Mouse (Mus musculus) right cerebral cortex, postnatal 25 days (tissue): ENCODE measurements around the gene Saa4.
A peak's percentile ranks its signal among the peaks of the same experiment; 100 is the strongest.
"Not testable (repeated sequence)": the region's sequence is repeated elsewhere in the genome, so short reads cannot be mapped to it uniquely, and the experiment has no call there.

Source experiments
- DNase-seq: peaks from one replicate; pipeline ENCODE4 v3.0.0; 2022

The Saa4 gene

GRCm38 (mm10) chr7:46732458-46732857 lies at the start of gene Saa4:
Saa4 (minus strand) TSS chr7:46732603.
- DNase-seq = no peak

DNA sequence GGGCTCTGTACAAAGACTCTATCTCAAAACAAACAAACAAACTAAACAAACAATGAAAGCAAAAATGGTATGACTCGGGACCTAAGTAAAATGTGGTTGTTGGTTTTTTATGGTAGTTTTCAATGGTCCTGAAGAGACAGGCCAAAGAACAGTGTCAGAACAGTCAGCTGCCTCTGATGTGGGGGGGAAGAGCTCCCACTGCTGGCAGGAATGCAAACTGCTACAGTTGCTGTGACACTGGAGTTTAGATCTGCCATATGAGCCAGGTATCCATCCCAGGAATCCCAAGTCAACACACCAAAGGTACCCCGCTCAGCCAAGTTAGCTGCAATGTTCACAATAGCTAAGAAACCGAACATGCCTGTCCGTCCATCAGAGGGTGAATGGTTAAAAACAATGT lies 38.3 kb upstream of the Saa4 start:
- DNase-seq = no peak

GRCm38 (mm10) chr7:46768451-46768850 lies 36.0 kb upstream of the Saa4 start:
- no peak for DNase-seq

DNA sequence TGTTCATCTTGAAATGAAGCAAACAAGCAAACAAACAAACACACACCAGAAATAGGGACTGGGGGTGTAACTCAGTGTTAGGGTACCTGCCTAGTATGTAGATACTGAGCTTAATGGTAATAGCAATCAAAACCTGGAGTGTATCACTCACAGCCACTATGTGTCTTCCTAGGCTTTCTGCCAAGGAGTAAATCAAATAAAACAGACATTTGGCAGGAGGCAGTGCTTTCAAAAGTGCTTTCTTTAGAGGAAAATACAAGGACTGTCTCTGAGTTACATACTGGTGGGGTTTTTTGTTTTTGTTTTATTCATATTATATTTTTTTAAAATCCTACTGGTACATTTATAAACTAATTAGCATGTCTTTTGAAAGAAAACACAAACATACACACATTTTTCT lies 35.0 kb upstream of the Saa4 start:
- DNase-seq = no peak

DNA sequence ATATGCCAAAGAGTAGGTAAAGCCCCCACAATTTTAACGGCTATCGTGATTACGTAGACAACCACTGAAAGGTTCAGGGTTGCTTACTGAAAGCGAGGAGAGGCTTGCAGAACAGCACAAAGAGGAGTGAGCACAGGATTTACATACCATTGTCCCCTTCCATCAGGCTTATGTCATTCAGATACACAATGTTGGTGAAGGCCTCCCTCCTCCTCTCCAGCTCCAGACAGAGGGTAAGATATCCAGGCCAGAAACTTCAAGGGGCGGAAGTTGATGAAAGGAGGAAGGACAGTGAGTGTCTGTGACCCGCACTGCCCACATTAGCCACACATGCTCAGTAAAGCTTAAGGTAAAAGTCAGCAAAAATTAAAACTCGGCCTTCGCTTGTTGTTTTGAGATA lies 32.3 kb upstream of the Saa4 start:
- DNase-seq = no peak

GRCm38 (mm10) chr7:46762601-46763000 lies 30.2 kb upstream of the Saa4 start:
- DNase-seq = no peak

- DNase-seq = no peak
Measured at GRCm38 (mm10) chr7:46761049-46761795, 28.8 kb upstream of the Saa4 start.

DNA sequence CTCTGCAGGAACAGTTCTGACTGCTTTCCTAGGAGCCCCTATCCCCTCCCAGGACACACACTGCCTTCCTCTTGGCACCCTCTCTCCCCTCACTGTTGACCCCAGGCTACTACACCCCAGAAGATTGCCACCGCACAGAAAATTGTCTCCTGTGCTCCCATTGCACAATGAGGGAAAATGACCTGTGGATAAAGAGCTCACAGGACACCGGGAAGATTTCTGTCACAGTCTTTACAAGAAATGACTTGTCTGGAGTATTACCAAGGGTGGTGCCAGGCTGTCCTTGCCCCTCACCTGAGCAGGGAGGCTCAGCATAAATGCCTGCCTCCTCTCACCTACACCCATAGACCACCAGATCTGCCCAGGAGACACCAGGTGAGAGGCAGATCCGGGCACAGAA lies 19.1 kb upstream of the Saa4 start, which contains the start of gene Saa2:
TSS of gene Saa2 (plus strand) at position 301 of the 400 bp plus-strand sequence.
- no peak for DNase-seq

DNA sequence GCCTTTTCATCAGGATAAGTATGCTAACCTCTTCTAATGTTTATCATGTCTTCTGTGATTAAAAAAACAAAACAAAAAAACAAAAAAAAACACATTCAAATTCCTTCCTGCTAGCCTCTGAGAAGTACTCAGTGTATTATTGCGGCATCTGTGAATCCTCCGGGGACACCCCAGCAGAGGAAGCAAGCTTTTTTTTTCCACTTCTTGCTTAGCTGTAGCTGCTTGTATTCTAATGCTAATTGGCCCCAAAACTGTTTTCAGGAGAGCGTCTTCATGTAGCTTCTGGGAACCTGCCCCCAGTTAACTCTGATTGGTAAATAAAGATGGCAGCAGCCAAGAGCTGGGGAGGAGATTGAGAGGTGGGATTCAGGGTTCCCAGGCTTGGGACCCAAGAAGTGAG lies 16.1 kb upstream of the Saa4 start:
- DNase-seq = no peak

- no peak for DNase-seq
Measured at GRCm38 (mm10) chr7:46746381-46746780, 14.0 kb upstream of the Saa4 start.

DNA sequence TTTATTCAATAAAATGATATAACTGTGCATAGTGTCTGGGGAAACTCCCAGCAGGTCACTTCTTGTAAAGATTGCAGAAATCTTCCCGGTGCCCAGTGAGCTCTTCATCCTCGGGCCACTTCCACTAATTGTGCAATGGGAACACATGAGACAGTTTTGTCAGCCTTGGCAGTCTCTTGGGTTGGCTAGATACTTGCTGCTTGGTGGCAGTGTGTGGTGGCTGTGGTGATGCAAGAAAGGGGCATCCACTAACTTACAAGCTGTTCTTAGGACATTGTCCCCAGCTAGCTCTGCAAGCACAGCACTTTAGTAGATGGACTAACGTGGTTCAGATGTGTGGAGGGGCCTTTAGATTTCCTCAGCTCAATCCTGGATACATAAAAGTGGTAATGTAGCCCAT lies 13.4 kb upstream of the Saa4 start:
- no peak for DNase-seq

DNA sequence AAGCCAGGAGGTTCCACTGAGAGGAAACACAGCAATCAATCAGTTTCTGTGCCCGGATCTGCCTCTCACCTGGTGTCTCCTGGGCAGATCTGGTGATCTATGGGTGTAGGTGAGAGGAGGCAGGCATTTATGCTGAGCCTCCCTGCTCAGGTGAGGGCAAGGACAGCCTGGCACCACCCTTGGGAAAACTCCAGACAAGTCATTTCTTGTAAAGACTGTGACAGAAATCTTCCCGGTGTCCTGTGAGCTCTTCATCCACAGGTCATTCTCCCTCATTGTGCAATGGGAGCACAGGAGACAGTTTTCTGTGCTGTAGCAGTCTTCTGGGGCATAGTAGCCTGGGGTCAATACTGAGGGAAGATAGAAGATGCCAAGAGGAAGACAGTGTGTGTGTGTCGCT lies 10.5 kb upstream of the Saa4 start, which contains the start of gene Saa1:
TSS of gene Saa1 (minus strand) at position 101 of the 400 bp plus-strand sequence.
- not testable (repeated sequence) for DNase-seq

DNA sequence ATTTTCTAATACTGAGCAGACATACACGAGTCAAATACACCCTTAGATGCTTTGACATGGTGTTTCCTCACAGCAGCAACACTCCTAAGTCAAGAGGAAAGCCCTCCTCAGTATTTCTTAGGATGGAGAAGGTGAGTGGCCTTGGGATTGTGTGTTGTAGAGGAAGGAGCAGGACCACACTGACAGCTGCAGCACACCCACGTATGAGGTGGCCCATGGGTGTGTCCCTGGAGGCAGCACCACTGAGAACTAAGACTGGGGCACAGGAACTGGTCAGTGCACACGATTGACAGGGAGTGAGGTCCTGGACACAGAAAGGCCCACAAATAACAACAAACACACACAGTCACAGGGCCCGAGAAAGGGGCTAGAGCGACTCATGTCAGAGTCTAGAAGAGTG lies 7.6 kb upstream of the Saa4 start:
- DNase-seq = not testable (repeated sequence)

- DNase-seq = no peak
Measured at GRCm38 (mm10) chr7:46738561-46739460, 6.4 kb upstream of the Saa4 start.

DNA sequence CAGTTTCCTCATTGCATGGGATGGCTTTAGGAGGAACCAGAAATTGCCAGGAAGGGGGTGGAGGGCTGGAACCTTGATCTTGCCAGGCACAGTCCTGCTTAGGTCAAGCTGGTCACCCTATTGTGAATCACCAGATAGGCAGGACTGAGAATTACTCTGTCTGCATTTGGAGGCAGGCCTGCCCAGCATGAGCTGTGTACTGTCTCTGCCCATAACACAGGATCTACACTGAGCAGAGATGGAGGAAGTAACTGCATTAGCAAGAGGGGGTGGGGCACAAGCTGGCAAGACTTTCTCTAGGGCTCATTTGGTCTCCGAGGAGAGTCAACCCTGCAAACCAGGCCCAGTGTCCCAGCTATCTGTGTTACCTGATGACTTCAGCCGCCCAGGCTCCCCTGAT lies 2.6 kb upstream of the Saa4 start:
- DNase-seq = no peak

DNA sequence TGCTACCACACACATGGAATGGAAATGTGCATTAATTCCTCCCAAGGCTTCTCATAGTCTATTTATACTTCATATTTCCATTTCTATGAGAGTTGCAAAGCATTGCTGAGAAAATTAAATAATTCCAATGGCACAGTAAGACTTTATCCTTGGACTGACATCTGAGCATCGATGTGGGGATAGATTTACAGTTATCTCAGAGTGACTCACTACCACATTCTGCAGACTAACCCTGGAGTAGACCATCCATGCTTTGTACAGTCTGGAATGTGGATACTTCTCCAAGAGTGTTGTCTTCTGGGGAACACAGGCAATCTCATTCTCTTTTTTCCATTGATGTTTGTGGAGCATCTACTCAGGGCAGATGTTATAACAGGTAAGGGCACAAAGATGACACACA lies 4.8 kb downstream of the Saa4 start:
- DNase-seq = no peak

DNA sequence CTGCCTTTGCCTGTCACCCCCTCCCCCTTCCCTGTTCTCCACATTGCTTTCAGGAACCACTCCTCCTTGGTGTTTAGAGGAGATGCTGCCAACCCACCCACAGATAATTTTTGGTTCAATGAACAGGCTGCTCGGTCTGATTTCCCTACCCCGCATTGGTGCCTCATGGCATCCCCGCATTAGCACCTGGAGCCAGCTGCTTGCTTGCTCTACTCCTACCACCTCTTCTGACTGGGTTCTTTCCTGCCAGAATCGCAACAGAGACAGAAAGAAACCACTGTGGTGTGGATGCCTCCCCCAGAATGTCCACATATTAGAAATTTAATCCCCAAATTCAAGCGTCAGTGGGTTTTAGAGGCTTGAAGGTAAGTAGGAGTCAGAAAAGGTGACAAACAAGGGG lies 8.0 kb downstream of the Saa4 start:
- peak; percentile 19 for DNase-seq

- DNase-seq = no peak
Measured at GRCm38 (mm10) chr7:46723849-46724248, 8.6 kb downstream of the Saa4 start.

DNA sequence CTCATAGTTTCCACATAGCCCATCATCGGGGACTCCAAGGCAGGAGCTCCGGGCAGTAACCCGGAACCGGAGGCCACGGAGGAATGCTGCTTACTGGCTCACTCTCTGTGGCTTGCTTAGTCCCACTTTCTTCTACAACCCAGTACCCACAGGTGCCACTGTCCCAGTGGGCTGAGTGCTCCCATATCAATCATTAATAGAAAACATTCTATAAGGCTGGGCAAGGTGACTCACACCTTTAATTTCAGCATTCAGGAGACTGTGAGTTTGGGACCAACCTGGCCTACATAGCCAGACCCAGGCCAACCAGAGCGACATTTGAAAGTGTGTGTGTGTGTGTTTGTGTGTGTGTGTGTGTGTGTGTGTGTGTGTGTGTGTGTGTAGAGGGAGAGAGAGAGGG lies 9.0 kb downstream of the Saa4 start:
- no peak for DNase-seq

GRCm38 (mm10) chr7:46720460-46720859 lies 11.9 kb downstream of the Saa4 start:
- DNase-seq = no peak

GRCm38 (mm10) chr7:46719526-46719925 lies 12.9 kb downstream of the Saa4 start:
- DNase-seq = no peak

- DNase-seq = no peak
Measured at GRCm38 (mm10) chr7:46718591-46719270, 13.7 kb downstream of the Saa4 start.

DNA sequence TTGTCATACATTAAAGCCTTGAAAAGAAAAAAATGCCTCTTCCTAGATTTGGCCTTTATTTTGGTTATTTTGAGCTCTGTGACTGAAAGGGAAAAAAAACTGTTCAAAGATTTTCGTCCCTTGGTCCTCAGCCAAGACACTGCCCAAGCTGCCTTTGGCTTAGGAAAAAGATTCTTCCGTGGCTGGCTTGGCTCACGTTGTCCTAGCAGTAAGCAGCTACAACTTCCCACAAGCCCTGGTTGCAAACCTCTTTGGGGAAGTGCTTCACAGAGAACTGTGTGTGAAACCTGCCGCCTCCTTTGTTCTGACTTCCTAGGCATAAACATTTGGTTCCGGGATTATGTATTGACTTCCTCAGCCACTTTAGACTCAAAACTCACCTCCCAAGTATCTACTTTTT lies 15.5 kb downstream of the Saa4 start:
- DNase-seq = no peak
